Comparison of ENCODE assay signal across 8 mouse cellular contexts in the genomic region with DNA sequence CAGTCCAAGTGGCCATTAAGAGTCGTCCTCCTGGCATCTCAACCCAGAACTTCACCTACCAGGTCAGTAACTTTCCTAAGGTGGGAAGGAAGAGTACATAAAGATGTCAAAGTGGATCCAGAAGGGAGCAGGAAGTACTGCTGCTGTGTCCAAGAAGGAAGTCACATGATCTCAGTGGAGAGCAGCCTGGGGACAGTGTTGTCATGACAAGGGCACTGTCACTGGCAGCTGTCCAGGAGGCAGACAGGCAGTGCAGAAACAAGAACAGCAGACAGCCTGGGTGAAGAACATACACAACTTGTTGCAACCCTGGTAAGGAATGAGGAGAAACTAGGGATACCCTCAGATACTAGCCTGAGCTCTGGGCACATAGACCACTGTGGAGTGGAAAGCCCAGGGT. TPM values are rescaled to one million over a fixed set of nuclear protein-coding genes. Genes with fewer than 3 reads are reported as not detected.
A peak's percentile ranks its signal among the peaks of the same experiment; 100 is the strongest.
DNase-seq lines count a peak whose midpoint lies in the region; ATAC-seq and TF ChIP-seq lines count a peak whose summit lies in the region.

No protein-coding gene starts in this region.

- H3K27ac ChIP-seq in heart, embryonic 15.5 days, result 0 out of 2 replicates have a peak overlapping the region, but pooled peaks have one; percentile 26
- H3K27ac ChIP-seq in lung, postnatal 0 days (ENCODE audit: low read length), result peak overlapping the region; percentile 14; the same call in 1 of the 2 replicates
- H3K27ac ChIP-seq in forebrain, embryonic 16.5 days (ENCODE audit: low read length), result no peak overlapping the region
- no peak overlapping the region for H3K27ac ChIP-seq in hindbrain, embryonic 14.5 days
- no peak overlapping the region for H3K27ac ChIP-seq in midbrain, embryonic 14.5 days (replicated peaks; ENCODE audit: low read depth, low read length)

- DNase-seq in gastrocnemius, adult 18-20 months (ENCODE audit: low spot score), result peak; percentile 51
- DNase-seq in gastrocnemius, postnatal 36 days, result no peak
- peak; percentile 76 for DNase-seq in adrenal gland, adult 2 months
- peak; percentile 76 for DNase-seq in lung, postnatal 0 days (ENCODE audit: low spot score)
- DNase-seq in hindbrain, embryonic 14.5 days (ENCODE audit: low spot score), result no peak
- DNase-seq in midbrain, embryonic 14.5 days, result no peak

- WGBS in heart, embryonic 15.5 days, result 58% methylated on average over 1 of the region's 1 CpGs
- 40% methylated on average over 1 of the region's 1 CpGs for WGBS in lung, postnatal 0 days
- WGBS in forebrain, embryonic 16.5 days, result 63% methylated on average over 1 of the region's 1 CpGs
- 79% methylated on average over 1 of the region's 1 CpGs for WGBS in hindbrain, embryonic 14.5 days
- 67% methylated on average over 1 of the region's 1 CpGs for WGBS in midbrain, embryonic 14.5 days

- H3K36me3 ChIP-seq in heart, embryonic 15.5 days, result no peaks in the 10 kb centered on the region
- no peaks in the 10 kb centered on the region for H3K36me3 ChIP-seq in lung, postnatal 0 days (ENCODE audit: insufficient read depth, low read length)
- H3K36me3 ChIP-seq in forebrain, embryonic 16.5 days (ENCODE audit: control insufficient read depth, insufficient read depth), result no peaks in the 10 kb centered on the region
- no peaks in the 10 kb centered on the region for H3K36me3 ChIP-seq in hindbrain, embryonic 14.5 days (replicated peaks; ENCODE audit: control insufficient read depth, insufficient read depth)
- no peaks in the 10 kb centered on the region for H3K36me3 ChIP-seq in midbrain, embryonic 14.5 days (ENCODE audit: control insufficient read depth, insufficient read depth, low read length)

- no peak for TF ChIP-seq EP300 in lung, postnatal 0 days (IDR thresholded peaks at IDR 0.05)

- no peak overlapping the region for H3K4me3 ChIP-seq in heart, embryonic 15.5 days
- no peak overlapping the region for H3K4me3 ChIP-seq in lung, postnatal 0 days (ENCODE audit: low read depth, low read length)
- H3K4me3 ChIP-seq in forebrain, embryonic 16.5 days (replicated peaks; ENCODE audit: low read length), result no peak overlapping the region
- no peak overlapping the region for H3K4me3 ChIP-seq in hindbrain, embryonic 14.5 days (replicated peaks; ENCODE audit: low read length)
- H3K4me3 ChIP-seq in midbrain, embryonic 14.5 days (replicated peaks; ENCODE audit: low read depth, low read length), result no peak overlapping the region

- no peaks in the 10 kb centered on the region for H3K9me3 ChIP-seq in heart, embryonic 15.5 days (replicated peaks)
- H3K9me3 ChIP-seq in lung, postnatal 0 days (ENCODE audit: low read length), result no peaks in the 10 kb centered on the region
- no peaks in the 10 kb centered on the region for H3K9me3 ChIP-seq in forebrain, embryonic 16.5 days (ENCODE audit: control insufficient read depth, low read length)
- no peaks in the 10 kb centered on the region for H3K9me3 ChIP-seq in hindbrain, embryonic 14.5 days (ENCODE audit: control insufficient read depth, low read length)
- no peaks in the 10 kb centered on the region for H3K9me3 ChIP-seq in midbrain, embryonic 14.5 days (ENCODE audit: control insufficient read depth, low read length)

- no peak; the same call in 1 of the 2 replicates for ATAC-seq in heart, embryonic 15.5 days (replicated peaks; ENCODE audit: insufficient number of reproducible peaks, insufficient read depth, low FRiP score, low read depth)
- ATAC-seq in lung, postnatal 0 days, result peak; percentile 73
- ATAC-seq in forebrain, embryonic 16.5 days, result no peak
- ATAC-seq in hindbrain, embryonic 14.5 days (ENCODE audit: low FRiP score), result no peak
- no peak for ATAC-seq in midbrain, embryonic 14.5 days (ENCODE audit: low FRiP score, low TSS enrichment)

- H3K27me3 ChIP-seq in heart, embryonic 15.5 days, result no peaks in the 10 kb centered on the region
- no peaks in the 10 kb centered on the region for H3K27me3 ChIP-seq in lung, postnatal 0 days (replicated peaks; ENCODE audit: insufficient read depth, low read length)
- H3K27me3 ChIP-seq in forebrain, embryonic 16.5 days (replicated peaks; ENCODE audit: control insufficient read depth, insufficient read depth, low read length), result no peaks in the 10 kb centered on the region
- H3K27me3 ChIP-seq in hindbrain, embryonic 14.5 days (ENCODE audit: control insufficient read depth, insufficient read depth, low read length), result no peaks in the 10 kb centered on the region
- no peaks in the 10 kb centered on the region for H3K27me3 ChIP-seq in midbrain, embryonic 14.5 days (ENCODE audit: control insufficient read depth, insufficient read depth, low read length)

- intact Hi-C loops in gastrocnemius, postnatal 36 days (cut with DNase I), result no loop called here

- H3K9ac ChIP-seq in heart, embryonic 15.5 days, result no peak overlapping the region
- H3K9ac ChIP-seq in lung, postnatal 0 days (replicated peaks; ENCODE audit: low read depth), result no peak overlapping the region
- H3K9ac ChIP-seq in forebrain, embryonic 16.5 days (replicated peaks; ENCODE audit: low read depth, low read length), result no peak overlapping the region
- H3K9ac ChIP-seq in hindbrain, embryonic 14.5 days, result no peak overlapping the region
- no peak overlapping the region for H3K9ac ChIP-seq in midbrain, embryonic 14.5 days (replicated peaks; ENCODE audit: low read length)

- no peak for TF ChIP-seq CTCF in lung, postnatal 0 days (IDR thresholded peaks at IDR 0.05)

- no peak overlapping the region for H3K4me2 ChIP-seq in heart, embryonic 15.5 days
- no peak overlapping the region for H3K4me2 ChIP-seq in lung, postnatal 0 days (replicated peaks; ENCODE audit: low read depth, low read length)
- H3K4me2 ChIP-seq in forebrain, embryonic 16.5 days (ENCODE audit: low read length), result no peak overlapping the region
- no peak overlapping the region for H3K4me2 ChIP-seq in hindbrain, embryonic 14.5 days (replicated peaks)
- no peak overlapping the region for H3K4me2 ChIP-seq in midbrain, embryonic 14.5 days (ENCODE audit: low read length)

- peaks cover 9% of the 10 kb centered on the region; the same call in 1 of the 2 replicates for H3K4me1 ChIP-seq in heart, embryonic 15.5 days (replicated peaks)
- no peaks in the 10 kb centered on the region for H3K4me1 ChIP-seq in lung, postnatal 0 days (ENCODE audit: insufficient read depth, low read depth, low read length)
- H3K4me1 ChIP-seq in forebrain, embryonic 16.5 days (replicated peaks; ENCODE audit: control insufficient read depth, insufficient read depth, low read length), result no peaks in the 10 kb centered on the region
- no peaks in the 10 kb centered on the region for H3K4me1 ChIP-seq in hindbrain, embryonic 14.5 days (replicated peaks; ENCODE audit: control insufficient read depth, insufficient read depth, low read length)
- H3K4me1 ChIP-seq in midbrain, embryonic 14.5 days (ENCODE audit: control insufficient read depth, insufficient read depth, low read length), result no peaks in the 10 kb centered on the region

RNA-seq across cellular contexts. Expression of a gene that starts 8.4 kb away (rescaled TPM):
- under 1 TPM; 0.68 to 0.69 TPM for total RNA-seq in gastrocnemius, adult 18-20 months (2021)
- under 1 TPM; 0.64 TPM for total RNA-seq in gastrocnemius, postnatal 36 days (2021)
- total RNA-seq in adrenal gland, adult 2 months (2021), result under 1 TPM; 0.41 to 0.49 TPM
- polyA plus RNA-seq in adrenal gland, adult 2 months (2012; rRNA removed), result 1.2 and 1.5 TPM in 2 replicates
- 0.57 and 0.75 TPM in 2 replicates for polyA plus RNA-seq in heart, embryonic 15.5 days (2015; fragmentation: Nextera tagmentation; extraction: Ambion mirVana)
- 0.54 and 0.67 TPM in 2 replicates for polyA plus RNA-seq in lung, postnatal 0 days (2015; fragmentation: Nextera tagmentation; extraction: Ambion mirVana)
- 0.19 and 0.22 TPM in 2 replicates for polyA plus RNA-seq in forebrain, embryonic 16.5 days (2015; fragmentation: Nextera tagmentation; extraction: Ambion mirVana)
- 0.59 TPM in 2 replicates for polyA plus RNA-seq in hindbrain, embryonic 14.5 days (2014; fragmentation: Nextera tagmentation; extraction: Ambion mirVana)
- 0.12 and 0.19 TPM in 2 replicates for polyA plus RNA-seq in midbrain, embryonic 14.5 days (2014; fragmentation: Nextera tagmentation; extraction: Ambion mirVana)

RNA-seq across cellular contexts. Expression of a gene that starts 8.9 kb away (rescaled TPM):
- 10 to 100 TPM; 34.1 to 35.2 TPM for total RNA-seq in gastrocnemius, adult 18-20 months (2021)
- 10 to 100 TPM; 43.5 to 47.5 TPM for total RNA-seq in gastrocnemius, postnatal 36 days (2021)
- total RNA-seq in adrenal gland, adult 2 months (2021), result under 1 TPM; 0.20 to 0.41 TPM
- 1.1 and 1.3 TPM in 2 replicates for polyA plus RNA-seq in adrenal gland, adult 2 months (2012; rRNA removed)
- polyA plus RNA-seq in heart, embryonic 15.5 days (2015; fragmentation: Nextera tagmentation; extraction: Ambion mirVana), result 82.3 and 85.7 TPM in 2 replicates
- 2.2 and 2.3 TPM in 2 replicates for polyA plus RNA-seq in lung, postnatal 0 days (2015; fragmentation: Nextera tagmentation; extraction: Ambion mirVana)
- polyA plus RNA-seq in forebrain, embryonic 16.5 days (2015; fragmentation: Nextera tagmentation; extraction: Ambion mirVana), result 1.8 and 1.9 TPM in 2 replicates
- polyA plus RNA-seq in hindbrain, embryonic 14.5 days (2014; fragmentation: Nextera tagmentation; extraction: Ambion mirVana), result 0.60 and 1.8 TPM in 2 replicates
- polyA plus RNA-seq in midbrain, embryonic 14.5 days (2014; fragmentation: Nextera tagmentation; extraction: Ambion mirVana), result 1.5 and 2.5 TPM in 2 replicates

RNA-seq across cellular contexts. Expression of a gene that starts 21.4 kb away (rescaled TPM):
- 100 to 1,000 TPM; 375 to 389 TPM for total RNA-seq in gastrocnemius, adult 18-20 months (2021)
- 100 to 1,000 TPM; 401 to 409 TPM for total RNA-seq in gastrocnemius, postnatal 36 days (2021)
- total RNA-seq in adrenal gland, adult 2 months (2021), result 100 to 1,000 TPM; 521 to 581 TPM
- 256 and 277 TPM in 2 replicates for polyA plus RNA-seq in adrenal gland, adult 2 months (2012; rRNA removed)
- polyA plus RNA-seq in heart, embryonic 15.5 days (2015; fragmentation: Nextera tagmentation; extraction: Ambion mirVana), result 410 and 432 TPM in 2 replicates
- 146 and 154 TPM in 2 replicates for polyA plus RNA-seq in lung, postnatal 0 days (2015; fragmentation: Nextera tagmentation; extraction: Ambion mirVana)
- 232 and 240 TPM in 2 replicates for polyA plus RNA-seq in forebrain, embryonic 16.5 days (2015; fragmentation: Nextera tagmentation; extraction: Ambion mirVana)
- polyA plus RNA-seq in hindbrain, embryonic 14.5 days (2014; fragmentation: Nextera tagmentation; extraction: Ambion mirVana), result 260 TPM in 2 replicates
- 248 and 252 TPM in 2 replicates for polyA plus RNA-seq in midbrain, embryonic 14.5 days (2014; fragmentation: Nextera tagmentation; extraction: Ambion mirVana)

RNA-seq across cellular contexts. Expression of a gene that starts 21.5 kb away (rescaled TPM):
- 10 to 100 TPM; 70.2 to 76.6 TPM for total RNA-seq in gastrocnemius, adult 18-20 months (2021)
- total RNA-seq in gastrocnemius, postnatal 36 days (2021), result 10 to 100 TPM; 69.3 to 83.2 TPM
- 100 to 1,000 TPM; 163 to 177 TPM for total RNA-seq in adrenal gland, adult 2 months (2021)
- polyA plus RNA-seq in adrenal gland, adult 2 months (2012; rRNA removed), result 257 and 339 TPM in 2 replicates
- 135 and 152 TPM in 2 replicates for polyA plus RNA-seq in heart, embryonic 15.5 days (2015; fragmentation: Nextera tagmentation; extraction: Ambion mirVana)
- polyA plus RNA-seq in lung, postnatal 0 days (2015; fragmentation: Nextera tagmentation; extraction: Ambion mirVana), result 237 and 286 TPM in 2 replicates
- polyA plus RNA-seq in forebrain, embryonic 16.5 days (2015; fragmentation: Nextera tagmentation; extraction: Ambion mirVana), result 132 and 134 TPM in 2 replicates
- polyA plus RNA-seq in hindbrain, embryonic 14.5 days (2014; fragmentation: Nextera tagmentation; extraction: Ambion mirVana), result 151 and 176 TPM in 2 replicates
- 152 and 162 TPM in 2 replicates for polyA plus RNA-seq in midbrain, embryonic 14.5 days (2014; fragmentation: Nextera tagmentation; extraction: Ambion mirVana)

RNA-seq across cellular contexts. Expression of a gene that starts 48.9 kb away (rescaled TPM):
- 10 to 100 TPM; 18.7 to 21.2 TPM for total RNA-seq in gastrocnemius, adult 18-20 months (2021)
- 10 to 100 TPM; 23.0 to 25.3 TPM for total RNA-seq in gastrocnemius, postnatal 36 days (2021)
- total RNA-seq in adrenal gland, adult 2 months (2021), result 10 to 100 TPM; 28.1 to 29.6 TPM
- 35.2 and 41.1 TPM in 2 replicates for polyA plus RNA-seq in adrenal gland, adult 2 months (2012; rRNA removed)
- polyA plus RNA-seq in heart, embryonic 15.5 days (2015; fragmentation: Nextera tagmentation; extraction: Ambion mirVana), result 13.1 and 17.4 TPM in 2 replicates
- 34.7 and 35.7 TPM in 2 replicates for polyA plus RNA-seq in lung, postnatal 0 days (2015; fragmentation: Nextera tagmentation; extraction: Ambion mirVana)
- polyA plus RNA-seq in forebrain, embryonic 16.5 days (2015; fragmentation: Nextera tagmentation; extraction: Ambion mirVana), result 11.3 and 12.3 TPM in 2 replicates
- 8.3 and 10.2 TPM in 2 replicates for polyA plus RNA-seq in hindbrain, embryonic 14.5 days (2014; fragmentation: Nextera tagmentation; extraction: Ambion mirVana)
- 7.1 and 8.7 TPM in 2 replicates for polyA plus RNA-seq in midbrain, embryonic 14.5 days (2014; fragmentation: Nextera tagmentation; extraction: Ambion mirVana)

Comparison
In these comparisons a context has a peak if more than half of its experiments do, and no peak if none do; other contexts are left out.
1. DNase-seq: peak in gastrocnemius, adult 18-20 months (single experiment), adrenal gland, adult 2 months (single experiment) and lung, postnatal 0 days (single experiment); none in gastrocnemius, postnatal 36 days (0 of 2), hindbrain, embryonic 14.5 days (single experiment) and midbrain, embryonic 14.5 days (single experiment).
2. H3K27ac ChIP-seq: peak in heart, embryonic 15.5 days (single experiment) and lung, postnatal 0 days (single experiment); none in forebrain, embryonic 16.5 days (single experiment), hindbrain, embryonic 14.5 days (single experiment) and midbrain, embryonic 14.5 days (single experiment).
3. RNA of a gene that starts 8.9 kb away (polyA plus RNA-seq): 82.3 to 85.7 TPM in heart, embryonic 15.5 days; 2.2 to 2.3 TPM in lung, postnatal 0 days, 1.8 to 1.9 TPM in forebrain, embryonic 16.5 days, 0.60 to 1.8 TPM in hindbrain, embryonic 14.5 days, 1.5 to 2.5 TPM in midbrain, embryonic 14.5 days and 1.1 to 1.3 TPM in adrenal gland, adult 2 months; every median in the first group is over 10 times any median in the second.